Mouse (Mus musculus) heart, postnatal 25 days (tissue): ENCODE data around the gene Rhbdd1. TPM values are rescaled to one million over a fixed set of nuclear protein-coding genes. Genes with fewer than 3 reads are reported as not detected.

Experiments
- DNase-seq: peaks from one replicate; pipeline ENCODE4 v3.0.0; 2022; ENCODE audit warnings: low spot score
- intact Hi-C: fragments of 180-260 bp; cut with DNase I; formaldehyde crosslinking; loops from one replicate; pipeline ENCODE4 v1.15.1; 2025
- microRNA-seq: library from miRNA; unstranded; fragments of <30 nt; microRNA quantifications from one replicate; pipeline ENCODE4 v1.2.0, GENCODE M21; 2022
- total RNA-seq, 2 experiments: library from RNA; stranded (reverse); gene quantifications; 2 replicates each; pipeline ENCODE4 v1.2.3; 2021

The Rhbdd1 gene
- total RNA-seq, 2 experiments from 2014 or later: 10.2 TPM

DNA sequence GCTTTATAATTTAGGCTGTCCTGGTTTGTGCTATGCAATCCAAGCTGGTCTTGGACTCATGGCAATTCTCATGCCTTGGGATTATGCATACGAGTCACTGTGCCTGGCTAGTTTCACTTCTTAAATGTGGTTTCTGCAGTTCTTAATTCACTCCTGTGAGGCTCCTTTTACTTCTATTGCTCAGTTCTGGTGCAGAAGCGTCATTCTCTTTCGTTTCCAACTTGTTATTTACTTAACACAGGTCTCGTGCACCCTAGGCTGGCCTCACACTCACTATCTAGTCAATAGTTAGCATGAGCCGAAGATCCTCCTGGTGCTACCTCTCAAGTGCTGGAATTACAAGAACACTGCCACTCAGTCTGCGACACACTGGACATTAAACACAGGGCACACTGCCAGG, 152.6 kb downstream of the Rhbdd1 start:
- no peak for DNase-seq
- intact Hi-C loops: no loop called here

DNA sequence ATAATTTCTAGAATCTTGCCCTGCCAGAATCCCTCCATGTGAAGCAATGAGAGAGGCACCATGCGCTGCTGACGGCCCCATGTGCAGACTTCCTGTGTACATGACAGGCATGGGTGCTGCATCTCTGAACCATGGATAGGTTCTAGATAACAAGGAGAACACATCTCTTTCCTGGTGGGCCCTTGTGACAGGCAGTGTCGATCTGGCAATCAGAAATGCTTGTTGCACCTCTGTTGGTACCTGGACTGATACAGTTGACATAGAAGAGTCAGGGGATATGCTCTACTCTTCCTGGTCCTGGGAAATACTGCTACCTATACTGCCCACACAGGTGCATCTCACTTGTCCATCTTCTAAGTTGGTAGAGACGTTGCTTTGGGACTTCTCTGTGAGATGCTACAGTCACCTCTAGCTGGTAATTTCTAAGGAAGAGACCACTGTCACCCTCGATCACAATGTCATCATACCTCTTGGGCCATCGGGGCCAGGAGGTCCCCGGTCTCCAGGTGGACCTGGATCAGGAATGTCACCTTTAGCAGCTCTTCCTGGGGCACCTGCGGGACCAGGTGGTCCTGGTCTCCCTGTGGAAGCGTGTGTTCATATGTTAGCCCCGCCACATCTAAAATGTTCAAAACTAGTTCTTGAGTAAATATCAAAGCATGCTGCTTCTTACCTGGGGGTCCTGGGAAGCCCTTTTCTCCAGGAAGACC, 154.4 kb downstream of the Rhbdd1 start:
- DNase-seq: no peak
- intact Hi-C loops: no loop called here

DNA sequence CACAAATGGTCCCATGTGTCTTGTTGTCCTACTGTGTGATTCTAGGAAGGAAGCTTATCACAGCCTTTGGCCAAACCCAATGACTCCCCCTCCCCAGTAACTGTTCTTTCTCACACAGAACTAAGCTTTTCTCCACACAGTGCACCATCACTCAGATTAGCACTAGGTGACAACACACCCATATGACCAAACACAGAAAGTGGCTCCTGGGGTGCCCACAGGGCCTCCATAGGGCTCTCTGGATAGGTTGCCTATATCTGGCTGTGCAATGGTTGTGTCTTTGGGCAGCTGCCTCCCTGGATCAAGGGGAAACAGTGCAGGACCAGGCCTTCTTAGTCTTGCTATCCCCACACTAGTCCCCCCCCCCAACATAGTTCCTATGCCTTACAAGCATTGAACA, 157.2 kb downstream of the Rhbdd1 start:
- DNase-seq: no peak
- intact Hi-C loops: no loop called here

DNA sequence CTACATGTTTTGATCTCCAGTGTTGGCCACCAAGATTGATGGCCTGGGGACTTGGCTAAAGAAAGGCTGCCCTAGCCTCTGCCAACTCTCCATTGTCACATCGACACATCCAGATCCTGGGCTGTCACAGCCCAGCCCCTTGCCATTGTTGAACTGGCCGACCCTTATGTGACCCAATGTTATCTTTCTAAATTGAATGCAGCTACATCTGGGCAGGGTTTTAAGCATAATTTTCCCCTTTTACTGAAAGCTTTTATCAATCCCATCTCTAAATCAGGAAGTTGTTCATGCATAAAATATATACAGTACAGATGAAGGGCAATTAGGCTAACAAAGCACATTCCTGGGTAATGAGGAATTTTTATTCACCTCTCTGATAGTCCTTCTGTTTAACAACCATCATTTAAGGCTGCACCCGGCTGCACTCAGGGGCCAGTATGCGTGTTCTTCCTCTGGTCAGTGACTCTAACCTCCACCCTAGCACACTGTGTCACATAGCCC, 158.3 kb downstream of the Rhbdd1 start:
- intact Hi-C loops: no loop called here
- DNase-seq: no peak

DNA sequence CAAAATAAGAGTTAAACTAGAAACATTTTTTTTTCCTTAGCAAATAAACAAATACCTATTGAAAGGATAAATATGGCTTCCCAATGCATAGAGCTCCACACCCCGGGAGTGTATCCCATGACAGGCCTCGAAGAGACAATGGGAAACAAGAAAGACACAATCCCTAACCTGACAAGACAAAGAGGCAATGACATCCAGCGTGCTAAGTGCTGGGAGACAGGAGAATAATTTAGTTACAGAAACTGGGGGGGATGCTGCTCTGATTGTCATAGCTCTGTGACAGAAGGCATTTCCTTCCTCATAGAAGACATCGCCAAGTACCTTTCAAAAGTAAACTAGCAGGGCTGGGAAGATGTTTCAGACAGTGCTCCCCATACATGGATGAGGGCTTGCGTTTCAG, 159.0 kb downstream of the Rhbdd1 start:
- no peak for DNase-seq
- intact Hi-C loops: loop anchor here (5.0 kb wide), 1 partner anchor 183 kb away; the partner anchor contains the start of gene Irs1

DNA sequence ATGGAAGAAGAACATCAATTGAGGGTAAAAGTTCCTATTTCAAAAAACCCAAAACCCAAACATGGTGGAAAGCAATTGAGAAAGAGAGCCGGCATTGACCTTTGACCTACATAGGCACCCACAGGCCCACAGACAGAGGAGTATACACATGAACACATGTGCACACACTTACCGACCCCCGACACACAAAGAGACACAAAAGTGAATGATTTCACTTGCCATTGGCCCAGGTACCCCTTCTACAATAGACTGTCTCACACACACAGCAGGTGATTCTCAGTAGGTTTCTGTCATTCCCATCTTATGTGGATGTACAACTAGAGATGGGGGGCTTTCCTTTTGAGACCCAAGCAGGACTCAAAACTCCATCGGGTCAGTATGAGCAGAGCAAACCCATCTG, 159.6 kb downstream of the Rhbdd1 start:
- intact Hi-C loops: loop anchor here (1.0 to 5.0 kb wide), 3 partner anchors 44 to 1159 kb away; partner anchors contain the start of gene Irs1
- no peak for DNase-seq

DNA sequence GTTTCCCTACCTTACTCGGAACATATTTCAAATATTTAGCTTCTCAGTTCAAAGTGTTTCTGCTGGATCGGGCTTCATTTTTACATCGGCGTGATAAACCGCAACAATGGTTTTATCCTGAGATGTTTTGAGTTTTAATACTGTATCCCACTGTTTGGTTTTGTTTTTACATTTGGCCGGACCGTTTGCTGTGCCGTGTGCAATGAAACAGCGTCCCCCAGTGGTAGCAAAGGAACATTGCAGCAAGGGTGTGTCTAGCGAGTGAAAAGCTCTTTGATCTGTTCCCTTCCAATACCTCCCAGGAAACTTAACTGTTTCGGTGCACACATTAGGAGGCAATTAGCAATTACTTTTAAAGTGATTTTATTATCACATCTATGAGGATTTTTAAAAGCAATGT, 160.0 kb downstream of the Rhbdd1 start:
- no peak for DNase-seq
- intact Hi-C loops: loop anchor here (1.0 to 5.0 kb wide), 3 partner anchors 44 to 1159 kb away; partner anchors contain the start of gene Irs1

DNA sequence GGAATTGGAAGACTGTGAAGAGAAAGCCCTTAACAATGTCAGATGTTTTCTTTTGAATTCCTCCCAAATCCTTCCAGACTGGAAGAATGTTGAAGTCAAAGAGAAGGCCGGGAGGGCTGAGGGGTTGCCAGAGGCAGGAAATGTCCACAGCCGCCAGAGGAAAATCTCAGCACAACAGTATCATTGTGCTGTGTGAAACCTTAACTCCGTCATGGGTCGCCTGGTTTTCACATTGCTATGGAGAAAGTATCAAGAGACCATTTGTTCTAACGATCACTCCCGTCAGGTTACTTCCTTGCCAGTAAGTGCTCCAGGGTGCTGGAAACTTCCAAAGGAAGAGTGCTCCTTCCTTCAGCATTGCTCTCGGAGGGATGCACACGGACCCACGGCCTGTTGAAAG, 160.5 kb downstream of the Rhbdd1 start:
- intact Hi-C loops: loop anchor here (1.0 to 5.0 kb wide), 3 partner anchors 44 to 1160 kb away; partner anchors contain the start of gene Irs1
- DNase-seq: no peak

DNA sequence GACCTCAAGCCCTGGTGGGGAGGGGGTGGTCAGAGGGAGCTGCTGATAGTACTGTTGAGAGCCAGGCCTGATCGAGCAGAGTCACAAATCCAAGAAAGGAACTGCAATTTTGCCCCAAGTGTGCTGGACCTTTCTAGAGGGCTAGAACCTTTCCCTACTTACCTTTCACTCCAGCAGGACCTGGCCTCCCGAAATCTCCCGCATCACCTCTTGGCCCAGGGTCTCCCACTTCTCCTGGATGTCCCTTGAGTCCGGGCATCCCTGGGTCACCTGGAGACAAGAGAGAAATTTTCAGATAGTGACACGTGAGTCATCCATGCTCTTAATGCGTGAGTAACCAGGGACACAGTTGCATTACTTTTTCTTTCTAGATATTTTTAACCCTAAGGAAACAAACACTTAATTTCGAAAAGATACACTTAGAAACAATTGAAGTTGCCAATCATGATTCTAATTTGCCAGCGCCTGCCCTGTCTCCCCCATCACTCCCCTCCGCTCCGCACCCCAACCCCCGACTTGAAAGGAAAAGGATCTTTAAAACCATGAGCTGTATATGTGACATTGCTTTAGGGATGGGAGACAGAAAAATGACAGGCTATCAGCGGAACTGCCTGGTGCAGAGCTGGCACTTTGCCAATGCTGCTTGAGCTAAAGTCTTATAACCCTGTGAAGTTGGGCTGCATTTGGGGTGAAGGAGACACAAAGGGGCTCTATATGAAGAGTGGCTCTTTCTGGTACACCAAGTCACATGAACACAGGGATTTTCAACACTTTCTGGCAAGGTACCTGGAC, 163.6 kb downstream of the Rhbdd1 start:
- intact Hi-C loops: loop anchor here (5.0 kb wide), 1 partner anchor 188 kb away; the partner anchor contains the start of gene Irs1
- DNase-seq: no peak

DNA sequence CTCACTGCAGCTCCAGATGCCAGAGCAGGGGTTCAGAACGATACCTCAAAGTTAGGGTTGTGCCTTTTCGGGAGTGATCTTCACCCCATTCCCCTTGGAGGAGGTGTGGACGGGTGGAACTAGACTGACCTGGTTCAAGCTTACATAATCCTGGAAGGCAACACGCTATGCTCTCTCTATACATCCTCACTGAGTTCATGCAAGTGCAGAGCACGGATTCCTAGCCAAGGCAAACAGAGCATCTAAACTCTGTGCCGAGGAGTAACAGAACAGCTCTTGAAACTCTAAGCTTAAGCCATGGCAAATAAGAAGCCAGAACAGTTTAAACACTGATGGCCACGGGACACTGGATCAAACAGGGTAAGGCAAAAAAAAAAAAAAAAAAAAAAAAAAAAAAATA, 166.1 kb downstream of the Rhbdd1 start:
- DNase-seq: no peak
- intact Hi-C loops: no loop called here

DNA sequence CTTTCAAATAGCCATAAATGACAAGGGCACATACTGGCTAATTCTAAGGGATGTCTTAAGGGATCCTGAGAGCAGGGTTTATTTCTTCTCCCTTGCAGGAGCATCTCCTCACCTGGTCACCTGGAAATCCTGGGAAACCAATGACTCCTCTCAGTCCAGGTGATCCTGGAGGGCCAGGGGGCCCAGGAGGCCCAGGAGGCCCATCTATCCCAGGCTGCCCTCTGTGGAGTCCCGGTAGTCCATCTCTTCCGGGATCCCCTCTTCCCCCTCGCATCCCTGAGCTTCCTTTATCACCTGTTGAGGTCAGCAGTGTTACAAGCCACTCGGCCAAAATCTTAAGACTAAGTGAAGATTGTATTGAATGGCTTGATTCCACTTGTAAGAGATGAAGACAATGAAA, 170.1 kb downstream of the Rhbdd1 start:
- intact Hi-C loops: no loop called here
- DNase-seq: no peak

DNA sequence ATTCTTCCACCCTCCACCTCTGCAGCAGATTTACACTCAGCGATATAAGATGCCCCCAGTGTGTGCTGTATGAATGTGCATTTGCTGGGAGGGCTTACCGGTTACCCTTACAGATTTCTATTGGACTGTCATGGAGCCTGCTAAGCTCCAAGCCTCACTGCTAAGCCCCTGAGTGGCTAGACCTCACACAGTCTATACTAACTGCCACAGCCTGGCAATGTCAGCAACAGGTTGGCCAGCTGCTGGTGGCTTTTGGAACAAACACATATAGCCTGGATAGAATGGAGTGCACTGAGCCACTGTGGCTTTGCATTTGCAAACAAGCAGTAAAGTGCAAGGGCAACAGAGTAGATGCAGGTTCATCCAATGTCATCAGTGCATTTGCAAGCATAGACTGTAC, 175.7 kb downstream of the Rhbdd1 start:
- intact Hi-C loops: no loop called here

More for the DNA sequence above, 175.7 kb downstream of the Rhbdd1 start:
- no peak for DNase-seq

Small RNAs within 50 kb of the gene (microRNA-seq; reads per million reads assigned to microRNA genes)
- gene Gm22112: not detected

Other genes with a start within 250 kb of the Rhbdd1 start
- not detected for gene Gm9747, start 83.3 kb upstream of the Rhbdd1 start, total RNA-seq
- gene Irs1, start 25.0 kb upstream of the Rhbdd1 start, total RNA-seq: 10 to 100 TPM; 44.3 to 49.7 TPM